In the genomic region with DNA sequence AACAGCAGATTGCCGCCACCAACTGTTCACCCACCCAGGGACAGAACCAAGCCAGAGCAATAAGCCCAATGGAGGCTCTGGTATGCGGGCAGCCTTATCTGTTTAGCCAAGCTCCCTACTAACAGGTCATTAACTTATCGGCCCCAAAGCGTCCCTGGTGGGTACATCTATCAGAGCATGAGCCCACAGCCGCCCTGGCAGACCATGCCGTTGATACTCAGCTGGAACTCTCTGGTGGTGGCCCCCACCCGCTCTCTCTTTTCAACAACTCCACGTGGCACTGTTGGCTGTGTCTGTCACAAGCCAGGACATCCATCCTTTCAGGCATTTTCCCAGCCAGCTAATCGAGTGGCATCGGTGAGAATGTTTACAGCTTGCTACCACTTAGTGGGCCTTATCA, we compare ENCODE assay signal across 25 mouse cellular contexts.
DNase-seq lines count a peak whose midpoint lies in the region; ATAC-seq lines count a peak whose summit lies in the region.
"Had no signal": no experiment of that assay in that cellular context is flagged by ENCODE, and none has a peak within 500 bp of the region (broad histone marks: within the 10 kb centered on the region; RNA-seq: fewer than 3 reads in every experiment).

No protein-coding gene starts in this region.

- WGBS in heart, embryonic 13.5 days = 7% methylated on average over 10 of the region's 10 CpGs
- WGBS in heart, embryonic 16.5 days = 9% methylated on average over 10 of the region's 10 CpGs

- peak; percentile 88 for DNase-seq in heart, adult 11 months
- DNase-seq in heart, adult 18-20 months = no peak
- no peak for DNase-seq in heart, adult 8-10 months (ENCODE audit: low spot score)
- DNase-seq in gastrocnemius, postnatal 4 days (ENCODE audit: low spot score in 2 of 2) = no peak
- DNase-seq: adrenal gland, postnatal 14 days; B cell, adult 2 months; cerebellum, adult 18-20 months; cerebellum, adult 9-11 months; cerebellum, postnatal 36 days; forebrain, postnatal 0 days; gastrocnemius, postnatal 25 days; kidney, adult 8-10 months had no signal

- H3K27me3 ChIP-seq in heart, embryonic 13.5 days (replicated peaks) = peaks cover 48% of the 10 kb centered on the region
- peaks cover 16% of the 10 kb centered on the region for H3K27me3 ChIP-seq in heart, embryonic 16.5 days (ENCODE audit: control insufficient read depth, insufficient read depth, low read length)
- H3K27me3 ChIP-seq: forebrain, embryonic 13.5 days; hindbrain, embryonic 12.5 days; Patski had no signal

- H3K27ac ChIP-seq in heart, embryonic 13.5 days (replicated peaks) = no peak overlapping the region
- H3K27ac ChIP-seq in heart, embryonic 16.5 days (ENCODE audit: low read length) = no peak overlapping the region
- H3K27ac ChIP-seq: embryonic facial prominence, embryonic 10.5 days; forebrain, embryonic 13.5 days; hindbrain, embryonic 12.5 days had no signal

- ATAC-seq in heart, embryonic 13.5 days (ENCODE audit: extremely low read depth, insufficient number of reproducible peaks, low FRiP score, low TSS enrichment) = no peak
- peak; percentile 82 for ATAC-seq in heart, embryonic 16.5 days (replicated peaks; ENCODE audit: extremely low read depth, insufficient read depth, low FRiP score)
- ATAC-seq in megakaryocyte-erythroid progenitor cell, adult 5-6 weeks (replicated peaks; ENCODE audit: low FRiP score, low TSS enrichment, poor library complexity, severe bottlenecking) = peak; percentile 87
- ATAC-seq: activated CD4-positive, CD25-positive, alpha-beta regulatory T cell, adult 4 months; CD4-positive, CD25-positive, alpha-beta regulatory T cell, adult 4 months; forebrain, embryonic 13.5 days; forebrain, postnatal 0 days; hindbrain, embryonic 16.5 days; inflammation-experienced regulatory T-cells, adult 6 months; intestine, postnatal 0 days; Patski had no signal

- peaks cover 3% of the 10 kb centered on the region for H3K9me3 ChIP-seq in heart, embryonic 13.5 days
- no peaks in the 10 kb centered on the region for H3K9me3 ChIP-seq in heart, embryonic 16.5 days (replicated peaks; ENCODE audit: control insufficient read depth, low read length)
- H3K9me3 ChIP-seq: embryonic facial prominence, embryonic 10.5 days had no signal

- peaks cover 15% of the 10 kb centered on the region for H3K4me1 ChIP-seq in heart, embryonic 13.5 days
- H3K4me1 ChIP-seq in heart, embryonic 16.5 days (ENCODE audit: control insufficient read depth, insufficient read depth, low read length) = peaks cover 5% of the 10 kb centered on the region; the same call in 1 of the 2 replicates
- H3K4me1 ChIP-seq: embryonic facial prominence, embryonic 10.5 days; forebrain, embryonic 13.5 days; hindbrain, embryonic 12.5 days had no signal

- H3K36me3 ChIP-seq in heart, embryonic 13.5 days = no peaks in the 10 kb centered on the region
- H3K36me3 ChIP-seq in heart, embryonic 16.5 days (ENCODE audit: control insufficient read depth, insufficient read depth) = no peaks in the 10 kb centered on the region
- H3K36me3 ChIP-seq: embryonic facial prominence, embryonic 10.5 days; G1E; hindbrain, embryonic 12.5 days had no signal

- no peak overlapping the region for H3K4me3 ChIP-seq in heart, embryonic 13.5 days
- no peak overlapping the region for H3K4me3 ChIP-seq in heart, embryonic 16.5 days (ENCODE audit: low read length)
- H3K4me3 ChIP-seq: embryonic facial prominence, embryonic 10.5 days; forebrain, embryonic 13.5 days; hindbrain, embryonic 12.5 days had no signal

- H3K4me2 ChIP-seq in heart, embryonic 13.5 days = peak overlapping the region; percentile 29; the same call in 1 of the 2 replicates
- no peak overlapping the region for H3K4me2 ChIP-seq in heart, embryonic 16.5 days (ENCODE audit: low read depth, low read length)
- H3K4me2 ChIP-seq: forebrain, embryonic 13.5 days; hindbrain, embryonic 12.5 days had no signal

- no peak overlapping the region for H3K9ac ChIP-seq in heart, embryonic 13.5 days
- H3K9ac ChIP-seq in heart, embryonic 16.5 days (ENCODE audit: low read length) = no peak overlapping the region
- H3K9ac ChIP-seq: forebrain, embryonic 13.5 days; forebrain, postnatal 0 days; hindbrain, embryonic 12.5 days had no signal
